Mouse (Mus musculus) mesoderm, embryonic 11.5 days (tissue): ENCODE results near the gene A1cf.

ENCODE experiments used
- DNase-seq: peaks from one replicate; pipeline ENCODE4 v3.0.0-alpha.2; 2012; ENCODE audit warnings: low read depth, low spot score

Gene A1cf

GRCm38 (mm10) chr19:31868521-31868920 is at the start of gene A1cf:
Gene A1cf (plus strand): TSS chr19:31868764.
- no peak for DNase-seq

DNA sequence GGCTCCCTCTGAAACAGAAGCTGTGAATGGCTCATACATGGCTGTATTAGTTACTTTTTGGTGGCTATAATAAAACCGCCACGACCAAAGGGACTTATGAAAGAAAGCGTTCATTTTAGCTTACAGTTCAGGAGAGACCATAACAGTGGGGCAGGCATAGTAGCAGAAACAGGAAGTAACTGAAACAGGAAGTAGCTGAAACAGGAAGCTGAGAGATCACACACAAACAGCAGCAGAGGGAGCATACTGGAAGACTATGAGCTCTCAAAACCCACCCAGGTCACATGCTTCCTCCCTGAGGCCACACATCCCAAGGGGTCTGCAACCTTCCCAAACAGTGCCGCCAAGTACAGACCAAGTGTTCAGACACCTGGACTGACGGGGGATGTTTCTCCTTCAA is 34.3 kb upstream of the A1cf start:
- no peak for DNase-seq

DNA sequence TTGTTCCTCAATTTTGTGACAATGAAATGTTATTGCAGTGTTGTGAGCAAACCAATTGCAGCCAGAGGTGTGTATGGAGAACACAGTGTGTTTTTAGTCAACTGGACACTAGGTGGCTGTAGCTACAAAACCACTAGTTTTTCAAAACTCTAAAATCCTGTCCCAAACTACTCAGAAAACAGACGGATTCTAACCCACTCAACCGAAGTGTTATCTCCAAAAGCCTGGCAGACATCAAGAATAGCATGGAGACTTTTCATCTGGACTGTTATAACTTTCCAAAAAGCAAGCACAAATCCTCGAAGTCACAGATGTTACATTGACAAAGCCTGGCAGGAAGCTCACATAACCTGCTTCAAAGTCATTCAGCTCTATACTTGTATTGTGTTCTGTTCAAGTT is 6.7 kb upstream of the A1cf start:
- no peak for DNase-seq

DNA sequence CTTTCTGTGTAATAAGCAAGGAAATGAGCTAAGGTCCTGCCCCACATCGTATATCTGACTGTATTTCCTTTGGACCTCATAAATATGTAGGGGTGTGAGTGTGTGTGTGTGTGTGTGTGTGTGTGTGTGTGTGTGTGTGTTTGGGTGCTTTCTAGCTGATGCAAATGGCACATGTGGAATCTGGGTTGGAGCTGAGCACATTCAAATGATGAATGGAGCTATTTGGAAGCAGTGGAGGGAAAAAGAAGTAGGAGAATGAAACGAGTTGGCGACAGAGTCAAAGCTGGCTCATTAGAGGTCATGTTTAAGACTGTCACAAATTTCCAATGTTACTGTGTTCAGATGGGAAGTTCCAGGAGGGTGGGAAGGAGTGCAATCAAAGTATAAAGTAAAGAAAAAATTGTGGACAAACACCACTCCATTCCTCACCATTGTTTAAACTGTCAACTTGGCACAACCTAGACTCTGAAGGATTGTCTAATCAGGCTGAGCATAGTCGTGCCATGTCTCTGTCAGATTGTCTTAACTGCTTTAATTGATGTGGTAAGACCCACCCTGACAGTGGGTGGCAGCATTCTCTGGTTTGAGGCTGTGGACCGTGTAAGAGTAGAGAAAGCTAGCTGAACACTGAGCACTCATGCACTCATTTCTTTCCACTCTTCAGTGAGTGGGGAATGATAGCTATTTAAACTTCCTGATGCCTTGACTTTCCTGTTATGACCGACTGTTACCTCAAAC is 5.9 kb upstream of the A1cf start:
- DNase-seq: no peak

DNA sequence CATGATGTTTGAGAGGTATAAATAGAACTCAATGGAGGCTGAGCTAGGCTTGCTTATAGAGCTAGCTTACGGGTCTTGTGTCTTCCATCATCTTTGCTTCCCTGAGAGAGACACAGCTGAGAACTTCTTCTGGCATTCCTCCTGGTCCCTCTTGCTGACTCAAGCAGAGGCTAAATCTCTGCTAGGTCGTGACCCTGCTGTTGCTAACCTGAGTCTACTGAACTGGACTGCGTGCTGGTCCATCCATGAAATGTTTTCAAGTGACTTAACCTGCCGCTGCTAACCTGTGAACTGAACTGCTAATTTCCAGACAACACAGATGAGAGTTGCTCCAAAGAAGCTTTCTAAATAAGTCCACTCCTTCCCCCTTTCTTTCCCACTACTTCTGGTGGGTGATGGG is 3.1 kb upstream of the A1cf start:
- no peak for DNase-seq

GRCm38 (mm10) chr19:31868076-31868475 is 488 bp upstream of the A1cf start:
- no peak for DNase-seq

DNA sequence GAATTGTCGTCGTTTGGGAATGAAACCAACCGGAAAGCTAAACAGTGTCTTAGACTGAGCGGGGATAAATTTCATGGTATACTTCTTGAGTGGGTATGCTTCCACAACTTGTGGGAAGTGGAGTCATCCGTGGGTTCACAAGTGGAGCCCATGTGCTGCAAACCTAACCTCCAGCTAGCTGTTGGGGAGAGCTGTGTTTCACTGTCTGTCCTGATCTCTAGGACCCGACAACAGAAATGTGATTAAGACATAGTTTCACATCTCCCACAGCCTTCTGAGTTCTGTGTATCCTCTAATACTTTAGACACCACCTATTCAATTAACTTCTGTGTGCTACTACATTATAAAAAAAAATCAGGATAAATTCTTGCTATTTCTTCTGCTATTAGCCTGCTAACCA is 407 bp downstream of the A1cf start:
- DNase-seq: no peak

DNA sequence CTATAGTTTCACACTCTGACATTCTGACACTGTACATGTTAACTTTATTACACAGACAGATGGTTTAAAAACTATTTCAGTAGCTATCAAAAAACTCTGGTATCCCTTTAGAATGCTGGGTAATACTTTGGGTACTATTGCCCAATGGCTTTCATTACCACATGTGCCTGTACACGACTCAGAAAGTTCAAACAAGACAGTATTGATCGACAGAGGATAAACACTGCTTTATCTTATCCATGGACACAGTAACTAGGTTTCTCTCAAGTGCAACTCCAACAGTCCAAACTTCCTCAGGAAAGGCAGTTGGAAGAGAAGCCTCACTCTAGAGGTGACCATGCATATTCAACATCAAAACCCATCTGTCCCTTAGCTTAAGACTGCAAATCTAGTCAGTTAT is 2.8 kb downstream of the A1cf start:
- DNase-seq: no peak

DNA sequence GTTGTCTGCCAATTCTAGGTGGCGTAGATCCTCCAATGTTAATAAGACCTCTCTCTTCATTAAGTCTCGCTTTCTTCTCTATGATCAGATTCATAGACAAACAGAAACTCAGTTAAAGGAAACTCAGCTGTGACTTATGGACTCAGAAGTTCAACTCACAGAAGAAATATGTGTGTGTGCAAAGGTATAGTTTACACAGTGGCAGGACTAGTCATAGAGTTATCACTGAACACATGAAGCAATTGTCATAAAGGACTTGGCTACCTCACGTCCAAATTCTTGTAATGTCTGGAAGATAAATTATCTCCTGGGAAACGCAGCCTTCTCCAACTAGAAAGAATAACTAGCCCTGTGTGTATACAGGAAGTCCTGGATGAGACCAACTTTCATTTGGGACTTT is 9.4 kb downstream of the A1cf start:
- DNase-seq: no peak

DNA sequence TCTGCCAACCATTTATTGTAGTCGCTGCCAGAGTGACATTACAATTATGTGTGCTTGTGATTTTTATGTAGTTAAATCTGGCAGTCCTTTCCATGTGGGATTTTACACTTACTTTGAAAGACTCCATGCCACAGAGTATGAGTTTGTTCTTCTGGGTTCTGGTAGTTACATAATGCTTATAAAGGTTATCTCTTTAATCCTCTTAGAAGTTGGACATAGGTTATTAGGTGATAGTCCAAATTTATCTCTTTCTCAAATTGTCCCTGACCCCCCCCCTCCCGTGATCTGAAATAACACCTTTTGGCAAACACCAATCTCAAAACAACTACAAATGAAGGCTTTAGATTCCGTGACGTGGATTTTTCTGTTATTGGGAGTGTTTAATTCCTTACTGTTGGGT is 16.0 kb downstream of the A1cf start:
- no peak for DNase-seq

GRCm38 (mm10) chr19:31887275-31887674 is 18.7 kb downstream of the A1cf start:
- DNase-seq: no peak

GRCm38 (mm10) chr19:31889988-31890387 is 21.4 kb downstream of the A1cf start:
- DNase-seq: no peak

GRCm38 (mm10) chr19:31891001-31891893 is 22.7 kb downstream of the A1cf start:
- no peak for DNase-seq

GRCm38 (mm10) chr19:31895971-31896370 is 27.4 kb downstream of the A1cf start:
- DNase-seq: no peak

DNA sequence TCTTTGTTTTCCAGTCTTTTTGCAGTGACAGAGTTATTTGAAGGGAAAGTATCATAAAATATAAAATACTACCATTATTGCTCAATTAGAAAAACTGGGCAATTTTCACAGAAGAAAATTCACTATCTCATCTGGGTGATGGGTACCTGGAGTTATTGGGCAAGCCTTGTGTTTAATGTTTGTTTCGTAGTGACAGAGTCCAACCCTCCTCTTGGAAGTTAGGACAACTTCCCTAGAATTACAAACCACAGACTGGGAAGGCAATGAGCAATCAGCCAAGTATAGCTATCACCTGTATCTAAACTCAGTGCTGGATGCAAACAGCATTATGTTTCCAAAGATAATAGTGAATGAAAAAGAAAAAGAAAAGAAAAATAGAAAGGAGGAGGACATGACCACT is 28.1 kb downstream of the A1cf start:
- DNase-seq: no peak

DNA sequence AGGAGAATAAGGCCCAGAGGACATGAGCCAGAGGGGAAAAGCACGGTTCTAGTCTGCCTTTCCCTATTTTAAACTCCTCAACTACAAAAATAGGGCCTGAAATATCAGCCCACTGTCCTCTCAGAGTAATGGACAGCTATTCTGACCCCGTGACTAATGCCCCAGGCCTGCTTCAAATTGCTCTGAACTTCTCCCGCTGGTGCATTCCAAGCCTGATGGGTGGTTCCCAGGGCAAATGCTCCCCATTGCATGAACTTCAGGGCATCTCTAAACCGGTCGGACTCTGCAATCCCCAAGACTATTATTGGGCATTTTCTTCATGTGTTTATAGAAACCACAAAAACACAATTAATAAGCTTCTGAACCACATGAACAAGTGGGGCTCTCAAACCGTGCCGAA is 37.1 kb downstream of the A1cf start:
- peak; percentile 23 for DNase-seq

GRCm38 (mm10) chr19:31910423-31910822 is 41.9 kb downstream of the A1cf start:
- DNase-seq: peak; percentile 4

DNA sequence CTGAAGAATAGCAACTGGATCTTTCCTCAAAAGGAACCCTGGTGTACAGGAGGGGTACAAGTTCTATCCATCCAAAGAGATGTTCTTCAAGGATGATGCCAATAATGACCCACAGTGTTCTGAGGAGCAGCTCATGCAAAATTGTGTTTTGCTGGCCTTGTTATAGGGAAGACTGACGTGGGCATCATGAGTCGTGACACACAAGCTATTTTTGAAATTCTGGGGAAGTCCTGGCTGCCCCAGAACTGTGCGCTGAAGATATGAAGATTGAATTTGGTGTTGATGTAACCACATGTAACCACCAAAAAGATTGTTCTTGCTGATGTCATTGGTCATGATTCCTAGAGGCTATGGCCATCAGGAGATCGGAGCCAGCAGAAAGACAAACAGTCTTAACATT is 45.4 kb downstream of the A1cf start:
- DNase-seq: no peak

- DNase-seq: no peak
Measured at GRCm38 (mm10) chr19:31920357-31920756, 51.8 kb downstream of the A1cf start.

- peak; percentile 41 for DNase-seq
Measured at GRCm38 (mm10) chr19:31921852-31922251, 53.3 kb downstream of the A1cf start.

GRCm38 (mm10) chr19:31923615-31924352 is 55.2 kb downstream of the A1cf start:
- DNase-seq: no peak

DNA sequence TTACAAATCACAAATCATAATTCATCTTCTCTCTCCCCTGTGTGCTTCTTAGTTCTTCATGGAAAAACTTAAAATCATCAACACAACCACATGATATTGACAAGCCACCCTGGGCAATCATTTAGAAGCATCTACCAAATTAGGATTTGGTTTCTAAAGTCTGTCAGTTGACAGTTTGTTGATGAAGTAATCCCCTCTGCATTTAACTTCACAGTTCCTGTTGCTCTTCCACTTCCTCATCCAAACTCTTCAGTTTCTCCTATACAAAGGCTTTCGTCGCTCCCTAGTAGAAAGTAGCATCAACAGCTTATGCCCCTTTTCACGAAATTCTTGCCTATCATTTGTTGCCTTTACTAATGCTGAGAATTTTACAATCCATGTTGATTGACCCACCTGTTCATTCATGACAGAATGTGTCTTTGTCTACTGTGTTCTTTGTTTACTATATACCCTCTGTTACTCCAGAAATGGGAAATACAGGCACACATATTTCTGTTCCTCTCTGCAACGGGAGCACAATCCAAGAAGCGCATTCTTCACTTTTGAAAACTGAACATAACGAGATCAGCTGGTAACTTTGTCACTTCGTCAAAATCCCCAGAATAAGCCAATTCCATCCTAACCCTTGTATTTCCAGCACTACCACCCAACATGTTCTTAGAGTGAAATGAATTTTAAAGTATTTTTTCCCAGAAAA is 82.4 kb downstream of the A1cf start:
- no peak for DNase-seq
